Mouse (Mus musculus) intestine, postnatal 0 days (tissue): ENCODE measurements around the gene Lpar3. TPM values are rescaled to one million over a fixed set of nuclear protein-coding genes. Genes with fewer than 3 reads are reported as not detected.
A peak's percentile ranks its signal among the peaks of the same experiment; 100 is the strongest.

Source experiments
- ATAC-seq: fragments of 200-750 bp; cut with Nextera tagmentation; 2 replicates; pipeline ENCODE4 v1.8.0; 2017; ENCODE audit warnings: mild to moderate bottlenecking, moderate TSS enrichment, moderate library complexity
- H3K27ac ChIP-seq: fragments of 300-500 bp; sonication (generic); 2 replicates; pipeline ENCODE4 v1.5.1; 2014; ENCODE audit warnings: mild to moderate bottlenecking, low read depth, low read length, moderate library complexity
- H3K27me3 ChIP-seq: fragments of 300-500 bp; sonication (generic); replicated peaks from 2 replicates; pipeline ENCODE4 v1.6.1; 2014; ENCODE audit warnings: low read length, mixed read lengths; ENCODE audit not compliant: control insufficient read depth, insufficient read depth
- H3K36me3 ChIP-seq: fragments of 300-500 bp; sonication (generic); 2 replicates; pipeline ENCODE4 v1.6.1; 2014; ENCODE audit warnings: mild to moderate bottlenecking, moderate library complexity; ENCODE audit not compliant: control insufficient read depth, insufficient read depth
- H3K4me1 ChIP-seq: fragments of 300-500 bp; sonication (generic); replicated peaks from 2 replicates; pipeline ENCODE4 v1.6.1; 2014; ENCODE audit warnings: antibody characterized with exemption, low read length, mixed read lengths; ENCODE audit not compliant: control insufficient read depth, insufficient read depth
- H3K4me2 ChIP-seq: fragments of 300-500 bp; sonication (generic); replicated peaks from 2 replicates; pipeline ENCODE4 v1.6.1; 2014; ENCODE audit warnings: low read depth, mild to moderate bottlenecking, moderate library complexity
- H3K4me3 ChIP-seq: fragments of 300-500 bp; sonication (generic); 2 replicates; pipeline ENCODE4 v1.5.1; 2014; ENCODE audit warnings: low read depth, low read length
- H3K9ac ChIP-seq: fragments of 300-500 bp; sonication (generic); 2 replicates; pipeline ENCODE4 v1.6.1; 2014; ENCODE audit warnings: mild to moderate bottlenecking, low read depth, low read length
- H3K9me3 ChIP-seq: fragments of 300-500 bp; sonication (generic); 2 replicates; pipeline ENCODE4 v1.6.1; 2016; ENCODE audit warnings: mixed run types; ENCODE audit not compliant: control insufficient read depth
- CTCF ChIP-seq: sonication (generic); IDR thresholded peaks from 2 replicates; pipeline ENCODE4 v1.5.1; 2016; ENCODE audit warnings: low read depth, mild to moderate bottlenecking, control low read depth, antibody characterized with exemption, moderate library complexity
- WGBS: fragments of 180-500 bp; shearing (Covaris S2); extraction: QIAGEN DNeasy Blood & Tissue Kit; methylation state at CpG from one replicate; pipeline ENCODE4 v1.1.7; 2014; 5-methylcytosine and 5-hydroxymethylcytosine counted together
- polyA plus RNA-seq: library from polyadenylated mRNA; unstranded; fragments of >200 nt; fragmentation: Nextera tagmentation; extraction: Ambion mirVana; gene quantifications from 2 replicates; pipeline ENCODE4 v1.2.1, GENCODE M21; 2015

Lpar3 gene
- polyA plus RNA-seq, 1 experiment from 2014 or later = 10.7 TPM

DNA sequence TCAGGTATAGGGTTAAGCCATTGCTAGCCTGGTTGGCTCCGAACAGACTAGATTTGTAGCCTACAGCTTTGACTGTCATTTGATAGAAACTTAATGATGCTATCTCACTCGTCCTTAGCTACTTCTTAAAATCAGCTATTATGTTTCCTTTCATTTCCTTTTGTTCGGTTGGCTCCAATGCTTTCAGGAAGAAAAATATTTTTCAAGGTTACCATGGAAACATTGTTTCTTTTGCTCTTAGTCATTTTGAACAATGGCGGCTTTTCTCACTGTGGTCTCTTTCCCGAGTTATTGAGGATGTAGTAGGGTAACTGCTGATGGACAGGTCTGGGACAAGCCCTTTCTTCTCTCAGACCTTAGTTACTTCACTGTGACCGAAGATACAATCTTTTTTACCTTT, 24.5 kb upstream of the Lpar3 start:
- 51% methylated on average over 6 of the region's 6 CpGs for WGBS
- no peak for TF ChIP-seq CTCF
- Histone ChIP-seq H3K9ac (no peak overlapping the region), H3K27ac (peak overlapping the region; percentile 75; the same call in 1 of the 2 replicates), H3K4me1 (peaks cover 8% of the 10 kb centered on the region), H3K27me3 (no peaks in the 10 kb centered on the region), H3K4me3 (no peak overlapping the region), H3K9me3 (no peaks in the 10 kb centered on the region), H3K4me2 (no peak overlapping the region), H3K36me3 (no peaks in the 10 kb centered on the region)
- no peak for ATAC-seq

DNA sequence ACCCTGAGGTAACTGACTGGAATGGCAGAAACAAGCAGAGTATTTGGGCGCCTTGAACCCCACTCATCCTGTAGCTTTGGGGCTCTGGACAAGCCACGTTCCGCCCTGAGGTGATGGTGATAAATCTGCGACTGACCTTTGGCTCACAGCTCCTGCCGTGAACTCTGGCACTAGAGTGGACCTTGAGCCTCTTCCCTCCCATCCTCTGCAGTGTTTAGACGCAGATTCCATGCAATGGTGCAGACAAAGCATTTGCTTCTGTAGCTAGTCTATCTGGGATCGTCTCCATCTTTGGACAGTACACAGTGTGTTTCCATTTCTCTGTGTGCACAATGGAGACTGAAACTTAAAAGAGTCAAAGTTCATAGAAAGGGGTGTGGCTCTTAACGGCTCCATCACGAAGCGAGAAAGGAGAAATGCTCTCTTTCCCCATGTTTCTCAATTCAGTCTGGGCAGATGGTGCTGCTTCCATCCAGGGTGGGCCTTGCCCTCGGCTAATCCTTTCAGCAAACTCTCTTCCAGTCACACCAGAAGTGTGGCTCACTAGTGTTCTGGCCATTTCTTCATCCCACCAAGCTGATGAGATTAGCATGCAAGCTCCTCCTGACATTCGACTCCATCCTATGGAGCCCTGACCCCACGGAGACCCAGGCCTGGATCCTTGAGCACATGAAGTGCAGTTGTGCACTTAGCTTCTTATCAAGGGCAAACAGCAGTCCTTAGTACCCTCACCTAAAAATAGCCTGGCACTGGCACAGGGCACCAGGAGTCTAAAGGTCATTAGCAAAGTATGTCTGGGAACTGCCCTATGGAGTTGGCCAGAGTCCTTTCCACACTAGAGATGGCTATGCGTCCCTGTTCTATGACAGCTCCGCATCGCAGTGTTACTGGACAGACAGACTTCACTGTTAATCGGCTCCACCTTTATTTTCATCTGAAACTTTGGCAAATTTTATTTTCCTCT, 23.7 kb upstream of the Lpar3 start:
- H3K9me3 ChIP-seq = no peaks in the 10 kb centered on the region
- H3K36me3 ChIP-seq = no peaks in the 10 kb centered on the region
- H3K4me2 ChIP-seq = peak overlapping the region; percentile 27; the same call in 1 of the 2 replicates
- no peak overlapping the region for H3K9ac ChIP-seq
- no peak for TF ChIP-seq CTCF
- ATAC-seq = peak; percentile 84
- no peaks in the 10 kb centered on the region for H3K27me3 ChIP-seq
- WGBS = 48% methylated on average over 17 of the region's 17 CpGs
- no peak overlapping the region for H3K4me3 ChIP-seq
- H3K27ac ChIP-seq = peak overlapping the region; percentile 75
- H3K4me1 ChIP-seq = peaks cover 8% of the 10 kb centered on the region

DNA sequence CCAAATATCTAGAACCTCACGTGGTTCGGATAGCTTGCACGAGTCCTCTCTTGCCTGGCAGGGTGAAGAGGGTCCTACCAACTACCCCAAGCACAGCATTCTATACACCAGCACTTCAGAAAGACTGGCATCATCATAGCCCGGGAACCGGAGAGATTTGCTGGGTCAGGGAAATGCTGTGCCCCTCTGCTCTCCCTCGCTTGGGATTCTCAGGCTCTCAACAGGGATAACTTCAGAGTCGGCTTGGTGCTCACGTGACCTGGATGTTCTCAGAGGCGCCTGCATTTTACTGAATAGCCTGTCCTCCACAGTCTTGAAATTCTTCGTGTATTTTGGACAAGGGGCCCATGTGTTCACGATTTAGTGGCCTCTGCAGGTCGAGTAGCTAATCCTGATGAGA, 23.0 kb upstream of the Lpar3 start:
- H3K36me3 ChIP-seq = no peaks in the 10 kb centered on the region
- H3K4me2 ChIP-seq = no peak overlapping the region
- ATAC-seq = no peak
- H3K27me3 ChIP-seq = no peaks in the 10 kb centered on the region
- WGBS = 86% methylated on average over 12 of the region's 12 CpGs
- no peak for TF ChIP-seq CTCF
- H3K9ac ChIP-seq = no peak overlapping the region
- H3K4me3 ChIP-seq = no peak overlapping the region
- H3K27ac ChIP-seq = 0 out of 2 replicates have a peak overlapping the region, but pooled peaks have one; percentile 75
- peaks cover 8% of the 10 kb centered on the region for H3K4me1 ChIP-seq
- H3K9me3 ChIP-seq = no peaks in the 10 kb centered on the region

DNA sequence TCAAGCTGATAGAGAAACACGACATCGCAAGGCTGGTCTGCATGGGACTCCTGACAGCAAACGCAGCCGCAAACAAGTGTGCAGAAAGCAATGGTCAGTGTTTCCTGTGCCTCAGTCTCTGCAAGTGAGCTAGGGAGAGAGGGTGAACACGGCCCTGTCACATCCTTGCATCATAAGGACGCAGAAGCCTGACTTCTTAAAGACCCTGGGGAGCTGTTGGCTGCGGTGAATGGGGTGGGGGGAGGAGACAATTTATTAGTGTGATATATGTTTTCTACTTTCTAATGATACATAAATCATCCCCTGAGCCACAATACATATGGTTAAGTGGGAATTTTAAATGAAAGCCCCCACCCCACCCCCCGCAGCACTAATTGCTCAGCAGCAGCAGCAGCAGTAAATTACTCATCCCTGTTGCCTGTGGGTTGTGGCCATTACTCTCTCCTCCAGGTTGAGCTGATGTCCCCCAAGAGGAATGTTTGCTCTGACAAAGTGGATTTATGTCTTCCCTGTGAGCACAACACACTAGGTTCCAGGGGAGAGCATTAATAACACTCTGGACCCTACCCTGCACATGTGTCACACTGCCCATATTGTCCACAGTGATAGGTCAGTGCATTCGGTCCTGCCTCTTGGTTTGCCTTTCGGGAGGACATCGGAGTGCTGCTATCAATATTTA, 21.8 kb upstream of the Lpar3 start:
- no peak for ATAC-seq
- H3K4me3 ChIP-seq = no peak overlapping the region
- 63% methylated on average over 11 of the region's 11 CpGs for WGBS
- no peaks in the 10 kb centered on the region for H3K9me3 ChIP-seq
- H3K9ac ChIP-seq = no peak overlapping the region
- TF ChIP-seq CTCF = no peak
- H3K4me2 ChIP-seq = no peak overlapping the region
- peaks cover 8% of the 10 kb centered on the region for H3K4me1 ChIP-seq
- H3K27me3 ChIP-seq = no peaks in the 10 kb centered on the region
- H3K36me3 ChIP-seq = no peaks in the 10 kb centered on the region
- no peak overlapping the region for H3K27ac ChIP-seq

DNA sequence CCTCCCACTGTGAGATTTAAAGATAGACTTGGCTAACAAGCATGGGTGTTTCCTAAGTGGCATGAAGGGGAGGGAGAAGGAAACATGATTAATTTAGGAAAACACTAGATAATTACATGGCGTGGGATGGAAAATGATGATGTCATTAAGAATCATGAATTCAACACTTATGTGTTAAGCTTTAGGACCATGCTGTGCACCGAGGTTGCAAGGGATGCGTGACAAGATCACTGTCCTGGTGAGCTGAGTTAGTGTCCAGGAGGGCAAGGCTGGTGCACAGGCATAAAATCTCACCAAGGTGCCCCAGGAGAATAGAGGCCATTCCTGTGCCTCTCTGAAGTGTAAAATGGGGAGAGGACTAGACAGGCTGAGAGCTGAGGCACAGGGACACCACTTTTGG, 21.3 kb upstream of the Lpar3 start:
- H3K36me3 ChIP-seq = no peaks in the 10 kb centered on the region
- H3K4me2 ChIP-seq = no peak overlapping the region
- peaks cover 8% of the 10 kb centered on the region for H3K4me1 ChIP-seq
- H3K4me3 ChIP-seq = no peak overlapping the region
- no peak overlapping the region for H3K27ac ChIP-seq
- no peak overlapping the region for H3K9ac ChIP-seq
- no peak for TF ChIP-seq CTCF
- no peaks in the 10 kb centered on the region for H3K27me3 ChIP-seq
- no peaks in the 10 kb centered on the region for H3K9me3 ChIP-seq
- 65% methylated on average over 3 of the region's 3 CpGs for WGBS
- ATAC-seq = no peak

DNA sequence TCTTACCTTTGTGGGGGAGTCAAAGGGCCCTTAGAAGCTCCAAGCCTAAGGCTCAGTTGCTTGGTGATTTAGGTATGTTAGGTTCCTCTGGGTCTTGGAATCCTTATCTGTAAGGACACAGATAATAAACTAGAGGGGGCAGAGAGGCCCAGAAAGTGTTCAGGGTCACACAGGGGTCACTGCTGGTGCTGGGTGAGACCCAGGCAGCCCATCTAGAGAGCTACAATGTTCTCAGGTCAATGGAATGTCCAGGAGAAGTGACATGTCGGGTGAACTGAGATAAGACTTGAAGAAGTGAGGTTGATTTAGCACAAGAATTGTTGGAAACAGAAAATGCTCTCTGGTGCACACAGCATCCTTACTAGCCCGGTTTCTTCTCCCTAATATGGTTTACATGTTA, 16.4 kb upstream of the Lpar3 start:
- 18% methylated on average over 2 of the region's 2 CpGs for WGBS
- no peak overlapping the region for H3K9ac ChIP-seq
- H3K27me3 ChIP-seq = no peaks in the 10 kb centered on the region
- H3K27ac ChIP-seq = no peak overlapping the region
- no peaks in the 10 kb centered on the region for H3K9me3 ChIP-seq
- ATAC-seq = no peak
- H3K4me3 ChIP-seq = no peak overlapping the region
- H3K36me3 ChIP-seq = no peaks in the 10 kb centered on the region
- no peak for TF ChIP-seq CTCF
- no peak overlapping the region for H3K4me2 ChIP-seq
- no peaks in the 10 kb centered on the region for H3K4me1 ChIP-seq
